Mouse (Mus musculus): ENCODE data around the gene Dlgap1. TPM values are rescaled to one million over a fixed set of nuclear protein-coding genes. Genes with fewer than 3 reads are reported as not detected.

Dlgap1 gene
- polyA plus RNA-seq, 1 experiment from 2014 or later: 11.6 TPM

DNA sequence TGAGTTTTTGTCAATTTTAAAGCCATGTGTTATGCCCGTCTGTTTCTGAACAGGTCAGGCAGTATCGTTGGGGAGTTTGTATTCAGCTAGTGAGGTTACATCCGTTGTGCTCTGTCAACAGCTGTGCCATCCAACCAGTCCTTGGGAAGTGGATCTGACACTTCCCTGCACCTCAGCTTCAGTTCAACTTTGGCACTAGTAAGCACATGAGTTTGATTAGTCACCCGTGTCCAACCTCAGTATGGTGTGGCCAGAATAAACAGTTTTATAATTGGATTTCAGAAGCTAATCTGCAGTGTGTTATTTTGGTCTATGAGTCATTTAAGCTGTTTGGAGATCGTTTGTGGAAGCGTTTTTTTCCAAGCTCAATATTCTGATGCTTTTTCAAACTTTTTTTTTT, 35.8 kb downstream of the Dlgap1 start:
- Histone ChIP-seq H3K4me1 (ENCODE audit: control insufficient read depth, insufficient read depth, low read length) (no peaks in the 10 kb centered on the region), H3K9me3 (replicated peaks; ENCODE audit: control insufficient read depth, low read length) (no peaks in the 10 kb centered on the region), H3K4me2 (ENCODE audit: low read length) (no peak overlapping the region), H3K27me3 (replicated peaks; ENCODE audit: control insufficient read depth, insufficient read depth, low read length) (no peaks in the 10 kb centered on the region), H3K27ac (ENCODE audit: low read depth, low read length) (no peak overlapping the region), H3K4me3 (ENCODE audit: low read depth, low read length) (no peak overlapping the region), H3K36me3 (ENCODE audit: control insufficient read depth, insufficient read depth, low read length) (no peaks in the 10 kb centered on the region), H3K9ac (ENCODE audit: low read length) (no peak overlapping the region)
- WGBS: 78% methylated on average over 6 of the region's 6 CpGs
- DNase-seq (ENCODE audit: low spot score) (no peak), ATAC-seq (no peak)

DNA sequence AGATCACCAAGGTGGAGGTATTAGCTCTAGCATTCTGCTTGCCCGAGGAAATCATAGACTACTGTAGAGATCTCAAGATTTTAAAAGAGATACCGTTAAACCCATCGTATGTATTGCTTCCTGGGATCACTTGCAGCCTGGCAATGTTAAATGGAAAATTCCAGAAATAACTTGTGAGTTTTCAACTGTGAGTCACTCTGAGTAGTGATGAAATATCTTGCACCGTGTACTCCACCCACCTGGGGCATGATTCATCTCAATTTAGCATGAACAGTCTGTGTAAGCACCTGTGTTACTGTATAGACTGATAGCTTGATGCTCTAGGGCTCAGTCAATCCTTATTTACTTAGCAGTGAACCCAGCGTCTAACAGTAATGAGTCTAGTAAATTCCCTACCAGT, 38.7 kb downstream of the Dlgap1 start:
- no peak for ATAC-seq
- DNase-seq (ENCODE audit: low spot score): no peak
- no peak overlapping the region for H3K4me3 ChIP-seq (ENCODE audit: low read depth, low read length)
- H3K4me1 ChIP-seq (ENCODE audit: control insufficient read depth, insufficient read depth, low read length): no peaks in the 10 kb centered on the region
- H3K9ac ChIP-seq (ENCODE audit: low read length): no peak overlapping the region
- no peak overlapping the region for H3K4me2 ChIP-seq (ENCODE audit: low read length)
- H3K9me3 ChIP-seq (replicated peaks; ENCODE audit: control insufficient read depth, low read length): no peaks in the 10 kb centered on the region
- 94% methylated on average over 5 of the region's 5 CpGs for WGBS
- no peaks in the 10 kb centered on the region for H3K36me3 ChIP-seq (ENCODE audit: control insufficient read depth, insufficient read depth, low read length)
- H3K27ac ChIP-seq (ENCODE audit: low read depth, low read length): no peak overlapping the region
- H3K27me3 ChIP-seq (replicated peaks; ENCODE audit: control insufficient read depth, insufficient read depth, low read length): no peaks in the 10 kb centered on the region

DNA sequence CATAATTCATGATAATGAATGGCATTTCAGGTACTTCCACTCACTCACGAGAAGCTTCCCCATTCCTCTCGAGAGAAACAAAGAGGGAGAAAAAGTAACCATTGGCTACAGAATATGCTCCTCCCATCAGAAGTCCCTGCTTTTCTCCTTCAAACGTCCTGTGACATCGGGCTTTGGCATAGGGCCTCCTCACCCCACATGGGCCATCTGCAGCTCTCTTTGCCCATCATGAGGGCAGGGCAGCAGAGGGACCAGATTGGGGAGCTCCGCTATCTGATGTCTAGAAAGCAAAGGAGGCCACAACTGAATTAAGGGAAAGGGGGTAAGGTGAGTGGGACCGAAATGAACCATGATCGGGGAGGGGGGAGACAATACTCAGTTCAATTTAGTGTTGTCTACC, 47.6 kb downstream of the Dlgap1 start:
- no peaks in the 10 kb centered on the region for H3K9me3 ChIP-seq (replicated peaks; ENCODE audit: control insufficient read depth, low read length)
- no peak overlapping the region for H3K4me2 ChIP-seq (ENCODE audit: low read length)
- H3K9ac ChIP-seq (ENCODE audit: low read length): no peak overlapping the region
- no peaks in the 10 kb centered on the region for H3K36me3 ChIP-seq (ENCODE audit: control insufficient read depth, insufficient read depth, low read length)
- WGBS: 74% methylated on average over 7 of the region's 7 CpGs
- ATAC-seq (no peak), DNase-seq (ENCODE audit: low spot score) (no peak)
- no peaks in the 10 kb centered on the region for H3K4me1 ChIP-seq (ENCODE audit: control insufficient read depth, insufficient read depth, low read length)
- H3K27me3 ChIP-seq (replicated peaks; ENCODE audit: control insufficient read depth, insufficient read depth, low read length): no peaks in the 10 kb centered on the region
- H3K27ac ChIP-seq (ENCODE audit: low read depth, low read length): no peak overlapping the region
- H3K4me3 ChIP-seq (ENCODE audit: low read depth, low read length): no peak overlapping the region

DNA sequence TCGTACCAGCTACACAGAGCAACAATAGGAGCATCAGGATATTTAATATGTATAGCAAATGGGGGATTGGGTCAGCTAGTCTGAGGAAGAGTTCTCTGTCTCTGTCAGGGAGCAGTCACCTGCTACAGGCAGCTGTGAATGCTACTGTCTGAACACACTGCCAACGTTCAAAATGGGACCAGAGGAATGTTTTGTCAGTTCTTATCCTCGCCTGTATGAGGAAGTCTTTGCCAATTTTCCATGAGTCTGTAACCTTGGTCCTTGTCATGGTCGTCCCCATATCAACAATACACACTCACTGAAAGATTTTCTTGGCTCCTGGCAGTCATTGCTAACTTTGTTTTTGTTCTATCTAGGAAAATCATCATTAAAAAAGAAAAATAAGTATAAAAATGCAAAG, 51.5 kb downstream of the Dlgap1 start:
- 70% methylated on average over 4 of the region's 4 CpGs for WGBS
- no peak for ATAC-seq

DNA sequence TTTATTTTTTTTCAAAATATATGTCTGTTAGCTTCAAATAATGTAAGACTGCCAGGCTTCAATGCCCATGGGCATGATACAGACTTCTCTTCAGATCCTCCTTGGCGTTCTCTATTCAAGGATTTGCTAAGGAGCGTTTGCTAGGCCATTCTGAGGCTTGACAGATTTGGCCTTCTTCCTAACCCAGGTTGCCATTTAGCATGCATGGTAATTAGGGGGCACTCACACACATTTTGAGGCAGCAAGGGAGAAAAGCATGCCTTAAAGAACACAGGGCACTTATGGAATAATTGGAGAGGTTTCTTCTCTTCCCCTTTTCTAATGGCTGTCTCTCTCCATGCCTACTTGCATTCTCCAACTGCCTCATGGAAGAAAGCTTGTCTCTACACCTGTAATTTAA, 53.7 kb downstream of the Dlgap1 start:
- no peak overlapping the region for H3K4me2 ChIP-seq (ENCODE audit: low read length)
- no peaks in the 10 kb centered on the region for H3K4me1 ChIP-seq (ENCODE audit: control insufficient read depth, insufficient read depth, low read length)
- no peaks in the 10 kb centered on the region for H3K36me3 ChIP-seq (ENCODE audit: control insufficient read depth, insufficient read depth, low read length)
- H3K4me3 ChIP-seq (ENCODE audit: low read depth, low read length): no peak overlapping the region
- DNase-seq (ENCODE audit: low spot score) (peak; percentile 45), ATAC-seq (peak; percentile 54; the same call in 1 of the 2 replicates)
- no peaks in the 10 kb centered on the region for H3K27me3 ChIP-seq (replicated peaks; ENCODE audit: control insufficient read depth, insufficient read depth, low read length)
- WGBS: 24% methylated on average over 2 of the region's 2 CpGs
- no peaks in the 10 kb centered on the region for H3K9me3 ChIP-seq (replicated peaks; ENCODE audit: control insufficient read depth, low read length)
- H3K27ac ChIP-seq (ENCODE audit: low read depth, low read length): no peak overlapping the region
- H3K9ac ChIP-seq (ENCODE audit: low read length): no peak overlapping the region

More for the DNA sequence above, 51.5 kb downstream of the Dlgap1 start:
- Histone ChIP-seq H3K4me2 (ENCODE audit: low read length) (no peak overlapping the region), H3K27ac (ENCODE audit: low read depth, low read length) (no peak overlapping the region), H3K4me3 (ENCODE audit: low read depth, low read length) (no peak overlapping the region), H3K9me3 (replicated peaks; ENCODE audit: control insufficient read depth, low read length) (no peaks in the 10 kb centered on the region), H3K9ac (ENCODE audit: low read length) (no peak overlapping the region), H3K36me3 (ENCODE audit: control insufficient read depth, insufficient read depth, low read length) (no peaks in the 10 kb centered on the region), H3K4me1 (ENCODE audit: control insufficient read depth, insufficient read depth, low read length) (no peaks in the 10 kb centered on the region), H3K27me3 (replicated peaks; ENCODE audit: control insufficient read depth, insufficient read depth, low read length) (no peaks in the 10 kb centered on the region)
- no peak for DNase-seq (ENCODE audit: low spot score)

DNA sequence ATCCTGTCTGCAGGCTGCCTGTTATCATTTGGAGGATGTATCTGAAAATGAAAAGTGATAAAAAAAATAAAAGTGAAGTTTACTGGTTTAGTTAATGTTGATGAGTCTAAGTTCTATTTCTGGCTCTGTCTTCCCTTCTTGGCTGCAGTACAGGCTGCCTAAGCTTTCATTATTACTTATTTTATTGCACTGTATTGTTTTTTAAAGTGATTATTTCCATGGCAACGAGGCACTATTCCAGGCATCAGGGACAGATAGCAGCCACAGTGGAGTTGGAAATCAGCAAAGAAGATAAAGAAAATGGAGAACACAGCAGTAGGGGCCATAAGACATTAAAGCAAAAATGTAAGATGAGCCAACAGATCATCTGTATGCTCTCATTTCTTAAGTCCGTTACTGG, 66.0 kb downstream of the Dlgap1 start:
- no peaks in the 10 kb centered on the region for H3K9me3 ChIP-seq (replicated peaks; ENCODE audit: control insufficient read depth, low read length)
- no peak for ATAC-seq
- peak; percentile 29 for DNase-seq (ENCODE audit: low spot score)
- H3K9ac ChIP-seq (ENCODE audit: low read length): no peak overlapping the region
- H3K4me1 ChIP-seq (ENCODE audit: control insufficient read depth, insufficient read depth, low read length): no peaks in the 10 kb centered on the region
- WGBS: 78% methylated on average over 2 of the region's 2 CpGs
- H3K27me3 ChIP-seq (replicated peaks; ENCODE audit: control insufficient read depth, insufficient read depth, low read length): no peaks in the 10 kb centered on the region
- no peak overlapping the region for H3K4me3 ChIP-seq (ENCODE audit: low read depth, low read length)
- no peaks in the 10 kb centered on the region for H3K36me3 ChIP-seq (ENCODE audit: control insufficient read depth, insufficient read depth, low read length)
- no peak overlapping the region for H3K4me2 ChIP-seq (ENCODE audit: low read length)
- no peak overlapping the region for H3K27ac ChIP-seq (ENCODE audit: low read depth, low read length)

DNA sequence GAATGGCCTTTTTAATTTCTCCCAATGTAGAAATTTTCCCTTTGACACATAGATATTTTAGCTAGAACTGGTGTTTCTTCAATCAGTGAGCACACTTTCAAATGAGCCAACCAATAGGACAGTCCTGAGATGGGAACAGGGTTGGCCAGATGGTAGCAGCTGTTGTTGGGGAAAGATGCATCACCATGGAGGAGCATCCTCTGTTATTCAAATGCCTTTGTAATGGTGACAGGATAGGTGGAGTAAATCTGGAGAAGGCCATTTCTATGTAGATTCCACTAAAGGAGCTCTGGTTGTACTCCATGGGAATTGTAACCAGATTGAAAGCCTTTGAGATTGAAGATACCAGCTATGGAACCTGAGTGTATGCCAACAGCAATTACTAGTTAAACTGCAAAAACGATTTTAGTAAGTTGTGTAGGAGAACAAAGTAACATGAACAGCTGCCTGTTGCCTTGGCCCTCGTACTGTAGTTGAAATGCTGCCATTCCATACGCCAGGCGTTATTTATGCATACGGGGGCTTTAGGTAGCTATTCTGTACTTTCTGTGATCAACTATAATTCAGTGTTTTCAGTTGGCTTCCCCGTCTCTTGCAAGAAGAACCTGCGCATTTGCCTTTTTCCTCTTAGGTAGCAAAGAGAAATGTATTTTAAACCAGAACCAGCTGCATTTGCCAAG, 72.0 kb downstream of the Dlgap1 start:
- Histone ChIP-seq H3K27me3 (replicated peaks; ENCODE audit: control insufficient read depth, insufficient read depth, low read length) (no peaks in the 10 kb centered on the region), H3K9ac (ENCODE audit: low read length) (no peak overlapping the region), H3K4me2 (ENCODE audit: low read length) (no peak overlapping the region), H3K36me3 (ENCODE audit: control insufficient read depth, insufficient read depth, low read length) (no peaks in the 10 kb centered on the region), H3K9me3 (replicated peaks; ENCODE audit: control insufficient read depth, low read length) (no peaks in the 10 kb centered on the region), H3K27ac (ENCODE audit: low read depth, low read length) (no peak overlapping the region), H3K4me1 (ENCODE audit: control insufficient read depth, insufficient read depth, low read length) (no peaks in the 10 kb centered on the region), H3K4me3 (ENCODE audit: low read depth, low read length) (no peak overlapping the region)
- DNase-seq (ENCODE audit: low spot score) (no peak), ATAC-seq (no peak)
- 80% methylated on average over 7 of the region's 7 CpGs for WGBS

DNA sequence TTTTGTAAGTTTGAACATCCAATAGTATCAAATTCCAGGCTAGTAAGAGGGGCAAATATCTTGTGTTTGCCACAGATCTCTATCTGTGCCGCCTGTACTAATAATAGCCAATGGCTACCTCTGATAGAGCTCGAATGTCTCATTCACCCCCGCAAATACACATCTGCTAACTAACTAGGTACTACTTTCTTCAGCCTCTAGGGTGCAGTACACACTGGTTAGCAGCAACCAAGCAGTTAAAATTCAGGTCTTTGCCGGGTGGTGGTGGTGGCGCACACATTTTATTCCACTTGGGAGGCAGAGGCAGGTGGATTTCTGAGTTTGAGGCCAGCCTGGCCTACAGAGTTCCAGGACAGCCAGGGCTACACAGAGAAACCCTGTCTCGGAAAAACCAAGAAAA, 99.4 kb downstream of the Dlgap1 start:
- no peak overlapping the region for H3K27ac ChIP-seq (ENCODE audit: low read depth, low read length)
- 0 out of 2 replicates have a peak, but pooled peaks cover 2% of the 10 kb centered on the region for H3K4me1 ChIP-seq (ENCODE audit: control insufficient read depth, insufficient read depth, low read length)
- H3K27me3 ChIP-seq (replicated peaks; ENCODE audit: control insufficient read depth, insufficient read depth, low read length): no peaks in the 10 kb centered on the region
- WGBS: 85% methylated on average over 6 of the region's 6 CpGs
- no peak for ATAC-seq
- H3K4me3 ChIP-seq (ENCODE audit: low read depth, low read length): no peak overlapping the region
- H3K36me3 ChIP-seq (ENCODE audit: control insufficient read depth, insufficient read depth, low read length): no peaks in the 10 kb centered on the region
- no peak overlapping the region for H3K9ac ChIP-seq (ENCODE audit: low read length)
- no peak overlapping the region for H3K4me2 ChIP-seq (ENCODE audit: low read length)
- no peaks in the 10 kb centered on the region for H3K9me3 ChIP-seq (replicated peaks; ENCODE audit: control insufficient read depth, low read length)
- DNase-seq (ENCODE audit: low spot score): no peak

DNA sequence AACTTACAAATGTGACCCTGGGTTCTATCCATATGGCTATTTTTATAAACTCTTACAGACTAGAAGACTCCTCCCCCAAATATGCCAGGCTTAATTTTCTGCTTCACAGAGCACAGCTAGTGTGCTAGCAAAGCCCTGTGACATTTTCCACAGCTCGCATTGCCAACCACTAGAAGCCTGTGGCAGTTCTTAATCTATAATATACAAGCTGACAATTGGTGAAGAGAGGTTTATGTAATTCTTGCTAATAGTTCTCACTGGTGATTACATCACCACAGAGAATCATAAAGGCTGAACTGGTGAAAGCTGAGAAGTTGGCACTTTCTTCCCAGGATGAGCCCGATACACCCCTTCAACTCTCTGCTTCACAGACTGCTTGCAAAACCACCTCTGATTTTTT, 103.2 kb downstream of the Dlgap1 start:
- Histone ChIP-seq H3K27me3 (replicated peaks; ENCODE audit: control insufficient read depth, insufficient read depth, low read length) (no peaks in the 10 kb centered on the region), H3K4me1 (ENCODE audit: control insufficient read depth, insufficient read depth, low read length) (0 out of 2 replicates have a peak, but pooled peaks cover 2% of the 10 kb centered on the region), H3K9ac (ENCODE audit: low read length) (no peak overlapping the region), H3K9me3 (replicated peaks; ENCODE audit: control insufficient read depth, low read length) (no peaks in the 10 kb centered on the region), H3K4me2 (ENCODE audit: low read length) (no peak overlapping the region), H3K36me3 (ENCODE audit: control insufficient read depth, insufficient read depth, low read length) (no peaks in the 10 kb centered on the region), H3K27ac (ENCODE audit: low read depth, low read length) (no peak overlapping the region), H3K4me3 (ENCODE audit: low read depth, low read length) (no peak overlapping the region)
- peak; percentile 64 for DNase-seq (ENCODE audit: low spot score)
- 51% methylated on average over 2 of the region's 2 CpGs for WGBS
- peak; percentile 40; the same call in 1 of the 2 replicates for ATAC-seq
